Mouse (Mus musculus): ENCODE data around the gene Spin1.
"Not testable (repeated sequence)": the region's sequence is repeated elsewhere in the genome, so short reads cannot be mapped to it uniquely, and the experiment has no call there.

Gene Spin1

GRCm38 (mm10) chr13:51096644-51097043, 4.0 kb upstream of the Spin1 start:
- DNase-seq: no peak

GRCm38 (mm10) chr13:51099560-51100232, 984 bp upstream of the Spin1 start:
- DNase-seq: peak; percentile 9

- DNase-seq: peak; percentile 37
Observed at GRCm38 (mm10) chr13:51101016-51101776, 516 bp downstream of the Spin1 start.

- DNase-seq: no peak
Observed at GRCm38 (mm10) chr13:51101777-51102132, 1.1 kb downstream of the Spin1 start.

- no peak for DNase-seq
Observed at GRCm38 (mm10) chr13:51103111-51103725, 2.5 kb downstream of the Spin1 start.

GRCm38 (mm10) chr13:51103861-51104650, 3.4 kb downstream of the Spin1 start:
- no peak for DNase-seq

GRCm38 (mm10) chr13:51105861-51106655, 5.4 kb downstream of the Spin1 start:
- DNase-seq: no peak

- DNase-seq: no peak
Observed at GRCm38 (mm10) chr13:51106816-51107215, 6.1 kb downstream of the Spin1 start.

GRCm38 (mm10) chr13:51109517-51109916, 8.8 kb downstream of the Spin1 start:
- DNase-seq: no peak

- DNase-seq: not testable (repeated sequence)
Observed at GRCm38 (mm10) chr13:51114398-51114797, 13.7 kb downstream of the Spin1 start.

- DNase-seq: no peak
Observed at GRCm38 (mm10) chr13:51115762-51116161, 15.1 kb downstream of the Spin1 start.

GRCm38 (mm10) chr13:51120734-51121133, 20.1 kb downstream of the Spin1 start:
- DNase-seq: no peak

- no peak for DNase-seq
Observed at GRCm38 (mm10) chr13:51121966-51122365, 21.3 kb downstream of the Spin1 start.

- DNase-seq: no peak
Observed at GRCm38 (mm10) chr13:51122771-51123170, 22.1 kb downstream of the Spin1 start.

GRCm38 (mm10) chr13:51125357-51125756, 24.7 kb downstream of the Spin1 start:
- DNase-seq: no peak

- DNase-seq: no peak
Observed at GRCm38 (mm10) chr13:51127906-51128305, 27.2 kb downstream of the Spin1 start.

GRCm38 (mm10) chr13:51128417-51128816, 27.7 kb downstream of the Spin1 start:
- DNase-seq: no peak

- no peak for DNase-seq
Observed at GRCm38 (mm10) chr13:51131179-51131578, 30.5 kb downstream of the Spin1 start.

GRCm38 (mm10) chr13:51136315-51136714, 35.6 kb downstream of the Spin1 start:
- no peak for DNase-seq

GRCm38 (mm10) chr13:51136996-51137701, 36.5 kb downstream of the Spin1 start:
- no peak for DNase-seq

- no peak for DNase-seq
Observed at GRCm38 (mm10) chr13:51137702-51138031, 37.0 kb downstream of the Spin1 start.

- DNase-seq: no peak
Observed at GRCm38 (mm10) chr13:51147106-51147505, 46.4 kb downstream of the Spin1 start.

Measured in layer of hippocampus, adult 9-11 months (tissue).